Mouse (Mus musculus) spleen, adult 2 months (tissue): ENCODE measurements around the gene Rere. TPM values are rescaled to one million over a fixed set of nuclear protein-coding genes. Genes with fewer than 3 reads are reported as not detected.

ENCODE experiments used
- DNase-seq, 2 experiments: peaks; one replicate each; pipeline versions ENCODE4 v3.0.0 to v3.0.0-alpha.2; 2012 to 2021; ENCODE audit warnings: low spot score in 2 of 2, low read depth in 1 of 2
- H3K27ac ChIP-seq: fragments of 200-500 bp; 2 replicates; pipeline ENCODE4 v1.5.1; 2012; ENCODE audit warnings: low read length, inconsistent platforms; ENCODE audit not compliant: insufficient read depth
- H3K27me3 ChIP-seq: fragments of 200-500 bp; 2 replicates; pipeline ENCODE4 v1.6.1; 2012; ENCODE audit warnings: mild to moderate bottlenecking, moderate library complexity, low read length, inconsistent platforms; ENCODE audit not compliant: control insufficient read depth, insufficient read depth
- H3K36me3 ChIP-seq: fragments of 200-500 bp; 2 replicates; pipeline ENCODE4 v1.6.1; 2012; ENCODE audit warnings: mild to moderate bottlenecking, low read length, inconsistent platforms; ENCODE audit not compliant: control insufficient read depth, insufficient read depth
- H3K4me1 ChIP-seq: fragments of 200-500 bp; 2 replicates; pipeline ENCODE4 v1.6.1; 2011; ENCODE audit warnings: inconsistent platforms; ENCODE audit not compliant: control insufficient read depth, insufficient read depth, insufficient read length
- H3K4me3 ChIP-seq: fragments of 200-500 bp; 2 replicates; pipeline ENCODE4 v1.5.1; 2011; ENCODE audit warnings: mild to moderate bottlenecking, inconsistent platforms; ENCODE audit not compliant: insufficient read depth, insufficient read length; ENCODE audit errors: extremely low read depth
- CTCF ChIP-seq: fragments of 200-500 bp; IDR thresholded peaks from 2 replicates; pipeline ENCODE4 v1.5.1; 2011; ENCODE audit warnings: mild to moderate bottlenecking, inconsistent platforms; ENCODE audit not compliant: insufficient read depth, insufficient read length, insufficient replicate concordance; ENCODE audit errors: extremely low read depth
- POLR2A ChIP-seq: fragments of 200-500 bp; IDR thresholded peaks from 2 replicates; pipeline ENCODE4 v1.6.1; 2011; ENCODE audit warnings: low read depth, low read length, inconsistent platforms
- WGBS: fragments of 180-500 bp; shearing (Covaris S2); methylation state at CpG from one replicate; pipeline ENCODE4 v1.1.7; 2018; 5-methylcytosine and 5-hydroxymethylcytosine counted together
- polyA plus RNA-seq: library from polyadenylated mRNA; depleted of rRNA; stranded (reverse); fragments of >200 nt; gene quantifications from 2 replicates; pipeline ENCODE4 v1.2.3, GENCODE M21; 2012

The Rere gene
- polyA plus RNA-seq, 1 experiment, result 66.2 TPM

GRCm38 (mm10) chr4:150457353-150457752 is 175.9 kb downstream of the Rere start:
- DNase-seq, result no peak
- H3K4me1 ChIP-seq, result 0 out of 2 replicates have a peak, but pooled peaks cover 2% of the 10 kb centered on the region
- no peak overlapping the region for H3K4me3 ChIP-seq
- H3K27ac ChIP-seq, result no peak overlapping the region
- TF ChIP-seq POLR2A (no peak), CTCF (no peak)
- H3K27me3 ChIP-seq, result no peaks in the 10 kb centered on the region
- WGBS, result 91% methylated on average over 4 of the region's 4 CpGs
- H3K36me3 ChIP-seq, result no peaks in the 10 kb centered on the region

- Histone ChIP-seq H3K27me3 (no peaks in the 10 kb centered on the region), H3K36me3 (no peaks in the 10 kb centered on the region), H3K4me1 (peaks cover 4% of the 10 kb centered on the region; the same call in 1 of the 2 replicates), H3K27ac (no peak overlapping the region), H3K4me3 (no peak overlapping the region)
- 92% methylated on average over 7 of the region's 7 CpGs for WGBS
- no peak for DNase-seq
- TF ChIP-seq CTCF, result no peak
- TF ChIP-seq POLR2A, result no peak
These were observed 176.3 kb downstream of the Rere start for GRCm38 (mm10) chr4:150457771-150458170.

- H3K27ac ChIP-seq, result no peak overlapping the region
- H3K4me3 ChIP-seq, result no peak overlapping the region
- H3K4me1 ChIP-seq, result peaks cover 4% of the 10 kb centered on the region; the same call in 1 of the 2 replicates
- 62% methylated on average over 6 of the region's 6 CpGs for WGBS
- no peaks in the 10 kb centered on the region for H3K36me3 ChIP-seq
- H3K27me3 ChIP-seq, result no peaks in the 10 kb centered on the region
- no peak for DNase-seq
- TF ChIP-seq POLR2A (no peak), CTCF (no peak)
These were observed 177.8 kb downstream of the Rere start for GRCm38 (mm10) chr4:150459022-150459794.

- H3K4me1 ChIP-seq, result peaks cover 4% of the 10 kb centered on the region; the same call in 1 of the 2 replicates
- WGBS, result 86% methylated on average over 5 of the region's 5 CpGs
- TF ChIP-seq POLR2A, result no peak
- TF ChIP-seq CTCF, result no peak
- H3K4me3 ChIP-seq, result no peak overlapping the region
- no peaks in the 10 kb centered on the region for H3K36me3 ChIP-seq
- no peak overlapping the region for H3K27ac ChIP-seq
- DNase-seq, result no peak
- no peaks in the 10 kb centered on the region for H3K27me3 ChIP-seq
These were observed 179.0 kb downstream of the Rere start for GRCm38 (mm10) chr4:150460451-150460850.

- 85% methylated on average over 5 of the region's 5 CpGs for WGBS
- Histone ChIP-seq H3K36me3 (no peaks in the 10 kb centered on the region), H3K27ac (no peak overlapping the region), H3K27me3 (no peaks in the 10 kb centered on the region), H3K4me3 (no peak overlapping the region), H3K4me1 (peaks cover 4% of the 10 kb centered on the region; the same call in 1 of the 2 replicates)
- DNase-seq, result no peak
- no peak for TF ChIP-seq POLR2A
- no peak for TF ChIP-seq CTCF
These were observed 179.6 kb downstream of the Rere start for GRCm38 (mm10) chr4:150461011-150461410.

- Histone ChIP-seq H3K27me3 (no peaks in the 10 kb centered on the region), H3K27ac (no peak overlapping the region), H3K4me3 (no peak overlapping the region), H3K4me1 (peaks cover 4% of the 10 kb centered on the region; the same call in 1 of the 2 replicates), H3K36me3 (no peaks in the 10 kb centered on the region)
- whole genome bisulfite sequencing, result 40% methylated on average over 6 of the region's 6 CpGs
- TF ChIP-seq CTCF (no peak), POLR2A (no peak)
- DNase-seq, result no peak
These were observed 180.2 kb downstream of the Rere start for GRCm38 (mm10) chr4:150461427-150462189.

- DNase-seq, result no peak
- WGBS, result 45% methylated on average over 4 of the region's 4 CpGs
- Histone ChIP-seq H3K4me3 (no peak overlapping the region), H3K4me1 (peaks cover 4% of the 10 kb centered on the region; the same call in 1 of the 2 replicates), H3K36me3 (no peaks in the 10 kb centered on the region), H3K27ac (no peak overlapping the region), H3K27me3 (no peaks in the 10 kb centered on the region)
- TF ChIP-seq CTCF, result no peak
- no peak for TF ChIP-seq POLR2A
These were observed 180.9 kb downstream of the Rere start for GRCm38 (mm10) chr4:150462367-150462766.
